Mouse (Mus musculus) granulocyte monocyte progenitor cell, adult 5-6 weeks (primary cell): ENCODE measurements around the gene Gm17304. TPM values are rescaled to one million over a fixed set of nuclear protein-coding genes. Genes with fewer than 3 reads are reported as not detected.
A peak's percentile ranks its signal among the peaks of the same experiment; 100 is the strongest.

Source experiments
- ATAC-seq: replicated peaks from 2 replicates; pipeline ENCODE4 v1.8.0; 2016; ENCODE audit warnings: mild to moderate bottlenecking, moderate TSS enrichment, inconsistent platforms; ENCODE audit not compliant: poor library complexity, severe bottlenecking
- total RNA-seq, 2 experiments: library from RNA; stranded (forward) in 1 of 2; stranded (reverse) in 1 of 2; fragments of 200-712, 200-1000 nt in 1 of 2; fragments of >200 nt in 1 of 2; fragmentation: Nextera tagmentation in 1 of 2; gene quantifications; 2 replicates each; pipeline ENCODE4 v1.2.3; 2014 to 2017

The Gm17304 gene
- total RNA-seq (2014; fragmentation: Nextera tagmentation) (not detected in 2 replicates), total RNA-seq (2017) (not detected in 2 replicates)

GRCm38 (mm10) chr5:106608798-106609197 lies at the start of gene Gm17304:
Gene Gm17304, plus strand, starts transcription at chr5:106609098.
- no peak for ATAC-seq

- ATAC-seq = peak; percentile 46
Observed at GRCm38 (mm10) chr5:106560631-106561498, 48.0 kb upstream of the Gm17304 start.

GRCm38 (mm10) chr5:106561499-106561822 lies 47.4 kb upstream of the Gm17304 start:
- peak; percentile 12; the same call in 1 of the 2 replicates for ATAC-seq

GRCm38 (mm10) chr5:106566025-106566424 lies 42.9 kb upstream of the Gm17304 start:
- no peak for ATAC-seq

GRCm38 (mm10) chr5:106573742-106574559 lies 34.9 kb upstream of the Gm17304 start:
- peak; percentile 43 for ATAC-seq

- ATAC-seq = peak; percentile 98
Observed at GRCm38 (mm10) chr5:106574560-106574946, 34.3 kb upstream of the Gm17304 start.

- no peak for ATAC-seq
Observed at GRCm38 (mm10) chr5:106575098-106575497, 33.8 kb upstream of the Gm17304 start.

- ATAC-seq = no peak
Observed at GRCm38 (mm10) chr5:106577237-106577888, 31.5 kb upstream of the Gm17304 start.

GRCm38 (mm10) chr5:106580943-106581342 lies 28.0 kb upstream of the Gm17304 start:
- no peak for ATAC-seq

- no peak for ATAC-seq
Observed at GRCm38 (mm10) chr5:106589006-106589405, 19.9 kb upstream of the Gm17304 start.

GRCm38 (mm10) chr5:106589670-106590069 lies 19.2 kb upstream of the Gm17304 start:
- no peak for ATAC-seq

GRCm38 (mm10) chr5:106590686-106591085 lies 18.2 kb upstream of the Gm17304 start:
- ATAC-seq = no peak

GRCm38 (mm10) chr5:106594388-106594787 lies 14.5 kb upstream of the Gm17304 start:
- ATAC-seq = no peak

- ATAC-seq = no peak
Observed at GRCm38 (mm10) chr5:106597472-106597871, 11.4 kb upstream of the Gm17304 start.

- ATAC-seq = no peak
Observed at GRCm38 (mm10) chr5:106599482-106599881, 9.4 kb upstream of the Gm17304 start.

GRCm38 (mm10) chr5:106604381-106604780 lies 4.5 kb upstream of the Gm17304 start:
- no peak for ATAC-seq

- no peak for ATAC-seq
Observed at GRCm38 (mm10) chr5:106605096-106605495, 3.8 kb upstream of the Gm17304 start.

GRCm38 (mm10) chr5:106607081-106607480 lies 1.8 kb upstream of the Gm17304 start:
- ATAC-seq = no peak

GRCm38 (mm10) chr5:106612151-106612550 lies 3.3 kb downstream of the Gm17304 start:
- ATAC-seq = no peak

GRCm38 (mm10) chr5:106614570-106614969 lies 5.7 kb downstream of the Gm17304 start:
- ATAC-seq = no peak

GRCm38 (mm10) chr5:106615006-106615405 lies 6.1 kb downstream of the Gm17304 start:
- no peak for ATAC-seq
